Mouse (Mus musculus) 3134 (cell line): ENCODE data around the gene Adamtsl4.

Experiments used
- DNase-seq: peaks from one replicate; pipeline ENCODE4 v3.0.0-alpha.2; 2011; ENCODE audit warnings: low spot score; ENCODE audit not compliant: insufficient read length; ENCODE audit errors: extremely low read depth

Gene Adamtsl4

GRCm38 (mm10) chr3:95645313-95646235, 42.1 kb downstream of the Adamtsl4 start:
- no peak for DNase-seq

DNA sequence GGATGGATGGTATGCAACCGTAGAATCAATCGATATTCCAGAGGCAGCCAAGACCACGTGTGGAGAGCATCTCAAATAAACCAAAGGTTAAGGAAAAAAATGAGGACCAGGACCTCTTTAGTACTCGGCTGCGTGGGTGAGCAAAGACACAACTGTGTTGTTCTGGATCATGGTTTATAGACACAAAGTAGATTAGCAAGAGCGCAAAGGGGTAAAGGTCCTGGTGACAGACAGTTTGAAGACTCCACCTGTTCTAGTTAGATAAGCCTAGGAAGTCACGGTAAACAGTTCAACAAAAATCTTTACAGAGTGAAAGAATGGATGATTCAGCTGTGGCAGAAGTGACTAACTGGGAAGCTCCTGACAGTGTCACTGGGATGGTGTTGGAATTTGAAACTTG, 44.6 kb downstream of the Adamtsl4 start:
- no peak for DNase-seq

DNA sequence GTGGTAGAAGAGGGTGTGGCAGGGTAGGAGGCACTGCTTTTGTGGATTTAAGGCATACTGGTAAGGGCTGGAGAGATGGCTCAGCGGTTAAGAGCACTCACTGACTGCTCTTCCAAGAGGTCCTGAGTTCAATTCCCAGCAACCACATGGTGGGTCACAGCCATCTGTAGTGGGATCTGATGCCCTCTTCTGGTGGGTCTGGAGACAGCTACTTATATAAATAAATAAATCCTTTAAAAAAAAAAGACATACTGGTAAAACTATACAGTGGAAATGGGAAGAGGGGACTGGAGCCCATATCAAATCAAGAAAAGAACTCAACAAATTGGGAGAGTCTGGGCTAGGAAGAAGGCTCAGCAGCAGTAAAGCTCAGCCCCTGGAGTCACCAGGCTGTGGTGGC, 48.0 kb downstream of the Adamtsl4 start:
- no peak for DNase-seq

DNA sequence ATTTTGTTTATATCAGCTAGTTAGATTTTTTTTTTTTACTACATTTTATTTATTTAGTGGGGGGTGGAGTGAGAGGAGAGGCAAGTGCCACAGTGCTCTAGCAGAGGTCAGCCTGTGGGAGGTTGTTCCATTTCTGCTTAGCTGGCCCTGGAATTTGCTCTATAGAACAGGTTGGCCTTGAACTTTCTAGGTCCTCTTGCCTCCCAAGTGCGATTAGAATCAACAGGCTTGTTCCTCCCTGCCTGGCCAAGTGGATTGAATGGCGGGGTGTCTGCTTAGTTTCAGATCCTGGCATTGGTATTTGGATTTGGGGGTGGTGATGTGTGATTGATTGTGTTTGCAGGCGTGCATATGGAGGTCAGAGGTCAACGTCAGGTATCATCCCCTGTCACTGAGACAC, 51.6 kb downstream of the Adamtsl4 start:
- no peak for DNase-seq

- DNase-seq, result no peak
These were observed 52.1 kb downstream of the Adamtsl4 start for GRCm38 (mm10) chr3:95635636-95636035.

DNA sequence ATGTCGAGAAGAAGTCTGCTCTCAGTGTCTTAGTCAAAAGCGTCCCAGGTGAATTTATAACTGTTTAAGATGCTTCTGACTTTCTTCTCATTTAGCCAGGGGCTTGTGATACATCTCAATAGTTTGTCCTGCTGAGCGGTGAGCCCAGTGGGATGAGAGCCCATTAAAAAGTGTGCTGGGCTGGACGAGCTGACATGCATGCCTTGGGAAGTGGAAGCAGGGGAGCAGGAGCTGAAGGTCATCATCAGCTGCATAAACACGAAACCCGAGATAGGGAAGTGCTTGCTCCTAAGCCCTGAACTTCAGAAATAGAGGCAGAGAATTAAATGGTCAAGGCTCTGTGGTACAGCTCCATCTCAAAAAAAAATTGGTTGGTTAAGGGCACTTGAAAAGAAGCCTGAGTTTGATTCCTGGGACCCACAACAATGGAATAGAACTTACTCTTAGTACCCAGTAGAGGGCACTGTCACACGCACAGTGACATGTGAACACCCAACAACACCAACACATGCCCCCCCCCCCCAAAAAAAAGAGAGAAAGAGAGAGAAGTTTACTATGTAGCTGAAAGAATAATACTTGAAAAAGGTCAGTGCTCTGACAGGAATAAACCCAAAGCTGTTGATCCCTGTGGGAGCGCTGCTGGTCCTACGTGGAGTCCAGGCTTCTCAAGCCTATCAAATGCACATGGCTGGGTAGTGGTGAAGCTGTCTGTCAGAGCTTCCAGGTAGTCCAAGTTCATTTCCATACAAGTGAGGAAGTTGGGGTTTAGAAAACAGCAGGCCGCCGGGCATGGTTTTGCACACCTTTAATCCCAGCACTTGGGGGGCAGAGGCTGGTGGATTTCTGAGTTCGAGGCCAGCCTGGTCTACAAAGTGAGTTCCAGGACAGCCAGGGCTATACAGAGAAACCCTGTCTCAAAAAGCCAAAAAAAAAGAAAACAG, 54.8 kb downstream of the Adamtsl4 start:
- DNase-seq, result no peak

GRCm38 (mm10) chr3:95631304-95631703, 56.4 kb downstream of the Adamtsl4 start:
- DNase-seq, result no peak

- DNase-seq, result no peak
These were observed 56.9 kb downstream of the Adamtsl4 start for GRCm38 (mm10) chr3:95630856-95631255.

- DNase-seq, result peak; percentile 33
These were observed 58.0 kb downstream of the Adamtsl4 start for GRCm38 (mm10) chr3:95629755-95630154.

DNA sequence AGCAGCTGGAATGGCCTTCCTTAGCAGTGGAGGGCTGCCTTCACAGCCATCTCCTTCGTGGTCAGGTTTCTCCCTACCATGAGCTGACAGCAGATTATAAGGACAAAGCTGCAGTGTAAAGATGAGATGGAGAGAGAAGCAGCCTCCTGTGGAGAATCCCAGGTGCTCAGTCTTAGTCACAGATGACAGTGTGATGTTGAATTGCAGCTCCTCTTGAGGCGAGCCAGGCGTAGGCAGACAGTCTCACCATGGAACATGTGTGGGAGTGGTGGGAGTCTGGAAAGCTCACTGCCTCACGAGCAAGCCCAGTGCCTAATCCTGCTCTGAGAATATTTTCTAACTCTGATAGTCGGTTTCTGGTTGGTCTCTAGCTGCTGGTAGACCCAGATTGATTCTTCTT, 60.0 kb downstream of the Adamtsl4 start:
- DNase-seq, result no peak
